Mouse (Mus musculus) cerebellum, adult 2 months (tissue): ENCODE results near the gene Gpx7. TPM values are rescaled to one million over a fixed set of nuclear protein-coding genes. Genes with fewer than 3 reads are reported as not detected.

ENCODE experiments used
- DNase-seq, 2 experiments: peaks; one replicate each; pipeline ENCODE4 v3.0.0; 2021
- H3K27ac ChIP-seq: fragments of 200-500 bp; 2 replicates; pipeline ENCODE4 v1.5.1; 2012; ENCODE audit warnings: low read length, control low read depth, inconsistent platforms; ENCODE audit not compliant: insufficient read depth
- H3K27me3 ChIP-seq: fragments of 200-500 bp; 2 replicates; pipeline ENCODE4 v1.6.1; 2012; ENCODE audit warnings: inconsistent platforms, mild to moderate bottlenecking, low read length, moderate library complexity; ENCODE audit not compliant: control insufficient read depth, insufficient read depth
- H3K4me1 ChIP-seq: fragments of 200-500 bp; 2 replicates; pipeline ENCODE4 v1.6.1; 2011; ENCODE audit warnings: low read length; ENCODE audit not compliant: control insufficient read depth, insufficient read depth
- H3K4me3 ChIP-seq: fragments of 200-500 bp; replicated peaks from 2 replicates; pipeline ENCODE3; 2011; ENCODE audit warnings: mild to moderate bottlenecking, low read depth, low read length, control low read depth; ENCODE audit not compliant: insufficient read depth
- CTCF ChIP-seq: fragments of 200-500 bp; IDR thresholded peaks from 2 replicates; pipeline ENCODE4 v1.5.1; 2011; ENCODE audit warnings: low read depth, mild to moderate bottlenecking, control low read depth, low read length, moderate library complexity, borderline replicate concordance; ENCODE audit not compliant: insufficient read depth
- POLR2A ChIP-seq: fragments of 200-500 bp; IDR thresholded peaks from 2 replicates; pipeline ENCODE4 v1.6.1; 2011; ENCODE audit warnings: low read length, control low read depth, borderline replicate concordance; ENCODE audit not compliant: insufficient read depth
- WGBS: fragments of 180-500 bp; shearing (Covaris S2); methylation state at CpG from one replicate; pipeline ENCODE4 v1.1.7; 2018; 5-methylcytosine and 5-hydroxymethylcytosine counted together
- polyA plus RNA-seq: library from polyadenylated mRNA; depleted of rRNA; stranded (reverse); fragments of >200 nt; gene quantifications from 2 replicates; pipeline ENCODE4 v1.2.3, GENCODE M21; 2012

Gene Gpx7
- polyA plus RNA-seq, 1 experiment: 7.0 TPM

GRCm38 (mm10) chr4:108406138-108406860 lies 462 bp downstream of the Gpx7 start:
- DNase-seq: peak; percentile 76 to 82
- Histone ChIP-seq H3K4me1 (no peaks in the 10 kb centered on the region), H3K4me3 (peak overlapping the region; percentile 44), H3K27ac (peak overlapping the region; percentile 1; the same call in 1 of the 2 replicates), H3K27me3 (no peaks in the 10 kb centered on the region)
- WGBS: 1% methylated on average over 52 of the region's 52 CpGs
- TF ChIP-seq CTCF (no peak), POLR2A (no peak)

- 88% methylated on average over 3 of the region's 3 CpGs for WGBS
- TF ChIP-seq POLR2A: no peak
- no peak for TF ChIP-seq CTCF
- Histone ChIP-seq H3K4me1 (no peaks in the 10 kb centered on the region), H3K4me3 (peak overlapping the region; percentile 44), H3K27ac (no peak overlapping the region), H3K27me3 (no peaks in the 10 kb centered on the region)
- DNase-seq: peak in 1 of 2 experiments; percentile 15
Observed at GRCm38 (mm10) chr4:108405766-108406137, 1.0 kb downstream of the Gpx7 start.

DNA sequence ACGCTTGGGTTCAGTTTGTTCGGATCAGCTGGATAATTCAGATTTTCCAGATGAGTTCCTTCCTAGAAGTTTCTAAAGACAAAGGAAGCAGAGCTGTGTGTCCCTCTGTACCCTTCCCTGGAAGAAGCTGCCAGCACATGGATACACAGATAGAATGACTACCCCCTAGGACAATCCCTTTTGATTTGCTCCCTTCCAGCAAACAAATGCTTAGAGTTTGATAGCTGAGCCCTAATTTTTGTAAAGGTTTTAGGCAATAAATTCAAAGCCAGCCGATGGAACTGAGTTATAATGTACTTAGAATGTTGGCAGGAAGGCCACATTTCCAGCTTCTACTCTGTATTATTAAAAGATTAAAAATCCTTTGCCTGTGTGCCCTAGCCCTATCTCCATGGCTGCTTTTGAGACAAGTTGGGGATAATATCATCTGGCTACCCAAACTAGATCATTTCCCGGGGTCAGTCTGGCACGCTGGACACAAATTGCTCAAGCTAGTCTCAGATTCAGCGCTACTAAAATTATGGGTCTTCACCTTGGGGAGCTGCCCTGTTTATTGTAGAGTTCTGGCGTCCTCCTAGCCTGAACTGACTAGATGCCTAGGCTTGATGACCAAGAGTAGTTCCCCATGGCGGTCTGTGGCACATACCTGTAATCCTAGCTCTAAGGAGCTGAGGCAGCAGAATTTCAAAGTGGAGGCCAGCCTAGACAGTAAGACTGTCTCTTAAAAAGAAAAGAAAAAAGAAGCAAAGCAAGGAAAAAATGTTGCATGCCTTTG lies 2.7 kb downstream of the Gpx7 start:
- Histone ChIP-seq H3K4me1 (no peaks in the 10 kb centered on the region), H3K27me3 (no peaks in the 10 kb centered on the region), H3K4me3 (no peak overlapping the region), H3K27ac (no peak overlapping the region)
- DNase-seq: no peak
- WGBS: 87% methylated on average over 8 of the region's 8 CpGs
- TF ChIP-seq POLR2A (no peak), CTCF (no peak)

- DNase-seq: no peak
- TF ChIP-seq POLR2A (no peak), CTCF (no peak)
- Histone ChIP-seq H3K27me3 (no peaks in the 10 kb centered on the region), H3K4me3 (no peak overlapping the region), H3K27ac (no peak overlapping the region), H3K4me1 (no peaks in the 10 kb centered on the region)
- 89% methylated on average over 10 of the region's 10 CpGs for whole genome bisulfite sequencing
Observed at GRCm38 (mm10) chr4:108400395-108400794, 6.4 kb downstream of the Gpx7 start.

DNA sequence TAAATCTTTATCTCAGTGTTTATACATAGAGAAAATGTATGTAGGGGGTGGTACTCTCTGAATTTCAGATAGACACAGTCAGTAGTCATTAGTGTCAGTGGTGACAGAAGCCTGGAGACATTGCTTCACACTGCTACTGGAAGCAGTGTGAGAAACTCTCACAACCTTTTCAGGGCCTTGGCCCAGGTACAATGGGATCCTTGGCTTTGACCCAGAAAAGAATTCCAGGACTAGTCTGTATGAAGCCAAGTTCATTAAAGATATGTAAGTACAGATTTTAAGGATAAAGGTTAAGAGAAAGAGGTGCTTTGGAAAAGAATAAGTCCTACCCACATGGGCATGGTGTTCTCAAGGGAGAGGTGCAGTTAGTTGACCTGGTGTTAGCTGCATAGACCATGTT lies 12.5 kb downstream of the Gpx7 start:
- Histone ChIP-seq H3K4me1 (no peaks in the 10 kb centered on the region), H3K27me3 (no peaks in the 10 kb centered on the region), H3K27ac (no peak overlapping the region), H3K4me3 (no peak overlapping the region)
- TF ChIP-seq POLR2A (no peak), CTCF (no peak)
- no peak for DNase-seq

GRCm38 (mm10) chr4:108392558-108392957 lies 14.2 kb downstream of the Gpx7 start:
- Histone ChIP-seq H3K4me1 (no peaks in the 10 kb centered on the region), H3K4me3 (no peak overlapping the region), H3K27ac (no peak overlapping the region), H3K27me3 (no peaks in the 10 kb centered on the region)
- 72% methylated on average over 2 of the region's 2 CpGs for WGBS
- no peak for TF ChIP-seq CTCF
- no peak for TF ChIP-seq POLR2A
- DNase-seq: no peak

DNA sequence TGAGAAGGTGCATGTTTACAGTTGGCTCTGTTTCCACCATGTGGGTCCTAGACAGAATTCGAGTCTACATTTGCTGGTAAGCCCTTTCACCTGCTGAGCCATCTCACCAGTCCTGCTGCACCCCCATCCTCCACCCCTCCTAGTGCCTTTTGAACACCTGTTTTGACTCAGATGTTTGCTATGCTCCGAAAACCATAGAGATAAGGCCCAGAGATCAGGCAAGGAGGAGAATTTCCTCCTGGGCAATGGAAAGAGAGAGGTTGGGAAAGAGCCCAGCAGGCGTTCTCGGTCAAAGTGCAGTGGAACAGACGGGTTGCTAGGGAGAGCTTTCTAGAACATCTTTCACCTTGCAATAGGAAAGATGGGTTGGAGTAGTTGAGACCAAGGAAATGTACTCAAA lies 15.6 kb downstream of the Gpx7 start:
- H3K4me1 ChIP-seq: no peaks in the 10 kb centered on the region
- WGBS: 72% methylated on average over 5 of the region's 5 CpGs
- no peak for TF ChIP-seq POLR2A
- no peak for TF ChIP-seq CTCF
- H3K4me3 ChIP-seq: no peak overlapping the region
- no peaks in the 10 kb centered on the region for H3K27me3 ChIP-seq
- no peak overlapping the region for H3K27ac ChIP-seq
- no peak for DNase-seq

DNA sequence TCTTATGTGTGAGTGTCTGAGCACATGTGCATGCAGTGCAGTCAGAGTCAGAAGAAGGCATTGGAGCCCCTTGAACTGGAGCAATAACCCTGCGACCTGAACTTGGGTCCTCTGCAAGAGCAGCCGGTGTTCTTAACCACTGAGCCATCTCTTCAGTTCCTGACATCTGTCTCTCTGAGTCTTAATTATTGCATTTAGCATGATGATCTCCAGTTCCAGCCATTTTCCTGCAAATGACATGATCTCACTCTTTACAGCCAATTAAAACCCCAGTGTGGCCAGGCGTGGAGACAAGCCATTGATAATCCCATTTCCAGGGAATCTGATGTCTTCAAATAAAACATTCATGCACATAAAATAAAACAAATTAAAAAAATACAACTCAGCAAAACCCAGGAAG lies 18.0 kb downstream of the Gpx7 start:
- no peaks in the 10 kb centered on the region; the same call in 1 of the 2 replicates for H3K27me3 ChIP-seq
- WGBS: 96% methylated on average over 3 of the region's 3 CpGs
- TF ChIP-seq POLR2A (no peak), CTCF (no peak)

More for the DNA sequence above, 18.0 kb downstream of the Gpx7 start:
- Histone ChIP-seq H3K4me3 (no peak overlapping the region), H3K4me1 (no peaks in the 10 kb centered on the region), H3K27ac (no peak overlapping the region)
- DNase-seq: no peak
